Mouse (Mus musculus): ENCODE measurements around the gene Olfr976.

GRCm38 (mm10) chr9:39909939-39910338 lies 51.0 kb downstream of the Olfr976 start:
- TF ChIP-seq POLR2A (IDR thresholded peaks at IDR 0.05; ENCODE audit: borderline replicate concordance, extremely low read depth, insufficient read depth, insufficient read length, poor library complexity, severe bottlenecking) (no peak), CTCF (IDR thresholded peaks at IDR 0.05; ENCODE audit: borderline replicate concordance, extremely low read depth, insufficient read depth, insufficient read length) (no peak)

All from brain, embryonic 14.5 days (tissue).